Mouse (Mus musculus) liver, embryonic 14.5 days (tissue): ENCODE measurements around the gene Gdpd2.

Experiments
- CTCF ChIP-seq: IDR thresholded peaks from 2 replicates; pipeline ENCODE4 v1.5.1; 2016; ENCODE audit warnings: antibody characterized with exemption, low read depth, control low read depth
- EP300 ChIP-seq: IDR thresholded peaks from 2 replicates; pipeline ENCODE4 v1.6.1; 2016; ENCODE audit warnings: antibody characterized with exemption, low read depth

GRCm38 (mm10) chrX:100767181-100767884, 37.7 kb downstream of the Gdpd2 start, which contains the start of gene Dlg3:
- TF ChIP-seq CTCF (0 out of 2 replicates have a peak, but pooled peaks have one; percentile 33), EP300 (no peak)
